Mouse (Mus musculus): ENCODE results near the gene Dll3. TPM values are rescaled to one million over a fixed set of nuclear protein-coding genes. Genes with fewer than 3 reads are reported as not detected.

Dll3 gene
- total RNA-seq (2023): not detected

GRCm38 (mm10) chr7:28301616-28302433, at the start of gene Dll3:
Gene Dll3, minus strand, starts transcription at chr7:28302238.

GRCm38 (mm10) chr7:28350155-28350883, 48.3 kb upstream of the Dll3 start, which contains the start of gene Rps16:
Gene Rps16, plus strand, starts transcription at chr7:28350652.

GRCm38 (mm10) chr7:28338108-28338998, 36.3 kb upstream of the Dll3 start, which contains the start of gene Supt5:
Gene Supt5, minus strand, starts transcription at chr7:28338746.

GRCm38 (mm10) chr7:28311926-28312543, 10.0 kb upstream of the Dll3 start, which contains the start of gene Timm50:
Gene Timm50, minus strand, starts transcription at chr7:28312072.

GRCm38 (mm10) chr7:28290638-28291590, 11.1 kb downstream of the Dll3 start, which contains the start of gene Selenov:
Gene Selenov, minus strand, starts transcription at chr7:28291186.

GRCm38 (mm10) chr7:28277615-28278278, 24.3 kb downstream of the Dll3 start, which contains the start of gene Eid2b:
Gene Eid2b, plus strand, starts transcription at chr7:28277739.

GRCm38 (mm10) chr7:28267129-28268041, 34.7 kb downstream of the Dll3 start, which contains the start of gene Eid2:
Gene Eid2, plus strand, starts transcription at chr7:28267881.

Other genes starting within 250 kb of the Dll3 start
- not detected for gene Fcgbp, start 231.0 kb downstream of the Dll3 start, total RNA-seq (2023)
- not detected for gene 9530053A07Rik, start 172.8 kb downstream of the Dll3 start, total RNA-seq (2023)
- 183 TPM for gene Fbl, start 132.5 kb downstream of the Dll3 start, total RNA-seq (2023)
- 16.9 TPM for gene Dyrk1b, start 122.8 kb downstream of the Dll3 start, total RNA-seq (2023)
- 9.9 TPM for gene Eid2, start 34.4 kb downstream of the Dll3 start, total RNA-seq (2023)
- gene Eid2b, start 24.5 kb downstream of the Dll3 start, total RNA-seq (2023): 5.5 TPM
- gene Selenov, start 11.1 kb downstream of the Dll3 start, total RNA-seq (2023): not detected
- gene Timm50, start 9.8 kb upstream of the Dll3 start, total RNA-seq (2023): 32.5 TPM
- 190 TPM for gene Supt5, start 36.5 kb upstream of the Dll3 start, total RNA-seq (2023)
- 5,484 TPM for gene Rps16, start 48.4 kb upstream of the Dll3 start, total RNA-seq (2023)
- 207 TPM for gene Plekhg2, start 70.4 kb upstream of the Dll3 start, total RNA-seq (2023)
- gene Zfp36, start 78.0 kb upstream of the Dll3 start, total RNA-seq (2023): 442 TPM
- gene Med29, start 90.5 kb upstream of the Dll3 start, total RNA-seq (2023): 14.8 TPM
- gene Paf1, start 90.7 kb upstream of the Dll3 start, total RNA-seq (2023): 154 TPM
- gene Gmfg, start 135.2 kb upstream of the Dll3 start, total RNA-seq (2023): 312 TPM
- gene Lrfn1, start 149.7 kb upstream of the Dll3 start, total RNA-seq (2023): 6.7 TPM
- gene Ifnl2, start 208.2 kb upstream of the Dll3 start, total RNA-seq (2023): not detected
- gene Ifnl3, start 220.6 kb upstream of the Dll3 start, total RNA-seq (2023): not detected
- gene Sycn, start 238.6 kb upstream of the Dll3 start, total RNA-seq (2023): not detected
- 0.38 TPM for gene Nccrp1, start 245.0 kb upstream of the Dll3 start, total RNA-seq (2023)